Mouse (Mus musculus): ENCODE measurements around the gene Gm37240. TPM values are rescaled to one million over a fixed set of nuclear protein-coding genes. Genes with fewer than 3 reads are reported as not detected.

Gm37240 gene
- polyA plus RNA-seq, 1 experiment from 2014 or later, result 2.2 TPM

DNA sequence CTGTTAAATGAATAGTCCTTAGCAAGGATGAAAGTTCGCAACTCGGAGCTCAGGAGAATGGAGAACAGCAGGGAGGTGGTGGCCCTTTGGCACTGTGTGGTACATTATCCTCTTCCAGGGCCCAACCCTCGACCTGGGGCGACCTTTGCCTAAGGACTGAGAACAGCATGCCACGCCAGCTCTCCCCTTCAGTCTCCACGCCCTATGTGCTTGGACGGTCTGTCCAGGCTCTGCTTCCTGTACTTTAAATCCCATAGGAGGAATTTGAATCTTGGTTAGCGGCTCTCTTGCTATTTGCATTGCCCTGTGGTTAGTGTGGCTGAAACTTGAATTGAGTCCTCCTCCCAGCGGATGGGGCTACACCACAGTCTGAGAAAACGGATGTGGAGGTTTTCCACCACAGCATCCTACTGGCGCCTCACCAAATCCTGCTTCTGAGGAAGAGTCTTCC is 928 bp upstream of the Gm37240 start:
- Histone ChIP-seq H3K9me3 (ENCODE audit: control insufficient read depth, low read length) (no peaks in the 10 kb centered on the region), H3K27ac (replicated peaks; ENCODE audit: low read depth, low read length) (no peak overlapping the region), H3K4me2 (ENCODE audit: low read depth, severe bottlenecking) (peak overlapping the region; percentile 76), H3K36me3 (ENCODE audit: control insufficient read depth, insufficient read depth, low read length) (no peaks in the 10 kb centered on the region), H3K27me3 (ENCODE audit: control insufficient read depth, insufficient read depth, low read length) (peaks cover 8% of the 10 kb centered on the region), H3K9ac (ENCODE audit: low read length) (no peak overlapping the region), H3K4me3 (ENCODE audit: low read depth, low read length) (peak overlapping the region; percentile 35), H3K4me1 (ENCODE audit: control insufficient read depth, insufficient read depth, low read length) (peaks cover 6% of the 10 kb centered on the region; the same call in 1 of the 2 replicates)
- DNase-seq (ENCODE audit: low spot score) (peak; percentile 39), ATAC-seq (ENCODE audit: insufficient number of reproducible peaks, low FRiP score, low TSS enrichment, low read depth) (no peak)
- 11% methylated on average over 11 of the region's 11 CpGs for WGBS

DNA sequence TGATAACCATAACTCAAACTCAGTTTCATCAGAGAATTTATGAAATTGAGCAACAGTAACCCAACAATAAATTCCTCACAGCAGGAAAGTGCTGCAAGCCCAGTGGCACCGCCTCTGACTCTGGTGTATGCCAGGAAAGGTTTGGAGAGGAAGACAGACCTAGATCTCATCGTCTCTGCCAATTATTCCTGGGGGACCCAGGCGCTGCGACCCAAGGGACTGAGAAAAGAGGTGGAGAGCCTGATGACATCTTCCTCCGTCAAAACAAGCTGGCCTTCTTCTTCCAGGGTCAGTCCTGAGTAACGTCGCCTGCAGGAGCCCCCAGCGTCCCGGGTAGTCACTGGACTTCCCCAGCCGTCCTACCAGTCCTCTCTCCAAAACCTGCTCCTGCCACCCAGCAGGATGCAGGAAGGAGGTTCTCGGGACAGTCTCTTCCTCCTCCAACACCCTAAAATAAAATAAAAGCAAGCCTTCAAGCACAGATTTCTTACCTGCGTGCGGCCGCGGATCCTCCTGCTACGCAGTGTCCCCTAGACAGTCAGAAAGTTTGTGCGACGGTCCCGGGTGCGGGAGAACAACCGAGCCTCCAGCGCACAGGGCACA is 581 bp downstream of the Gm37240 start:
- Histone ChIP-seq H3K9me3 (ENCODE audit: control insufficient read depth, low read length) (no peaks in the 10 kb centered on the region), H3K36me3 (ENCODE audit: control insufficient read depth, insufficient read depth, low read length) (no peaks in the 10 kb centered on the region), H3K4me1 (ENCODE audit: control insufficient read depth, insufficient read depth, low read length) (peaks cover 6% of the 10 kb centered on the region; the same call in 1 of the 2 replicates), H3K4me3 (ENCODE audit: low read depth, low read length) (peak overlapping the region; percentile 35), H3K27me3 (ENCODE audit: control insufficient read depth, insufficient read depth, low read length) (peaks cover 8% of the 10 kb centered on the region), H3K27ac (replicated peaks; ENCODE audit: low read depth, low read length) (no peak overlapping the region), H3K4me2 (ENCODE audit: low read depth, severe bottlenecking) (peak overlapping the region; percentile 76), H3K9ac (ENCODE audit: low read length) (peak overlapping the region; percentile 34; the same call in 1 of the 2 replicates)
- 2% methylated on average over 22 of the region's 22 CpGs for WGBS
- ATAC-seq (ENCODE audit: insufficient number of reproducible peaks, low FRiP score, low TSS enrichment, low read depth) (no peak), DNase-seq (ENCODE audit: low spot score) (no peak)

DNA sequence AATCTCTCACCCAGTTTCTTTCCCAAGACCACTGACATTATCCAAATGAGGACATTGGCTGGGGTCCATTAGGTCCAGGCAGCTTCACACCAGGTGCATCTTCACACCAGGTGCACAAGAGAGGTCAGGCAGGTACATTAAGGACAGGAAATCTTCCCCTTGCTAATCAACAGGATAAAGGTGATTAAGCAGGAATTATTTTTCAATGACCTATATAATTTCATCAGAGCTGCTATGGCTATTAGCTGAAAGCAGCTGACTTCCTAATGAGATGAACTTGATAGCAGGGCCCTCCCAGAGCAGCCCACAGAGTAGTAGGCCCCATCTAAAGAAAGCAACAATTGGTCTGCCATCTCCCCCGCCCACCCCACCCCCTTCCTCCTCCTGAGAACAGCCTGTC is 1.4 kb downstream of the Gm37240 start:
- H3K36me3 ChIP-seq (ENCODE audit: control insufficient read depth, insufficient read depth, low read length), result no peaks in the 10 kb centered on the region
- 27% methylated on average over 1 of the region's 1 CpGs for WGBS
- no peak overlapping the region for H3K27ac ChIP-seq (replicated peaks; ENCODE audit: low read depth, low read length)
- H3K27me3 ChIP-seq (ENCODE audit: control insufficient read depth, insufficient read depth, low read length), result peaks cover 8% of the 10 kb centered on the region
- no peak overlapping the region for H3K4me3 ChIP-seq (ENCODE audit: low read depth, low read length)
- peak overlapping the region; percentile 76; the same call in 1 of the 2 replicates for H3K4me2 ChIP-seq (ENCODE audit: low read depth, severe bottlenecking)
- H3K9me3 ChIP-seq (ENCODE audit: control insufficient read depth, low read length), result no peaks in the 10 kb centered on the region
- DNase-seq (ENCODE audit: low spot score) (no peak), ATAC-seq (ENCODE audit: insufficient number of reproducible peaks, low FRiP score, low TSS enrichment, low read depth) (no peak)
- peaks cover 6% of the 10 kb centered on the region; the same call in 1 of the 2 replicates for H3K4me1 ChIP-seq (ENCODE audit: control insufficient read depth, insufficient read depth, low read length)
- H3K9ac ChIP-seq (ENCODE audit: low read length), result no peak overlapping the region

DNA sequence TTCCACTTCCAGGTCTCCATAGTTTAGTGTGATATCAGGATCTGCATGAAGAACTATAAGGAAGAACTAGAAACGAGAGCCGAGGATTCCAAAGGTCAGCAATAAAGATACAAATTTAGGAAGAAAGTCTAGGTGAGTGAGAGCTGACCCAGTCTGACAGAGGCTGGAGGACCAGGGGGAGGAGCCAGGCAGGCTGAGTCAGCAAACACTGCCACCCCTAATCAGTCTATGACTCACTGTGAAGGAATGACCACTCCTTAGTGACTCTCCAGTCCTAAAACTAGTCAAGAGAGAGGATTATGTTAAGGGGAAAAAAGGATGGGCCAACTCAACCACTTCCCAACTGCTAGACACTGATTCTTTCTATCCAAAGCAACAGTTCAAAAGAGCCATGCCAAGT is 6.6 kb downstream of the Gm37240 start:
- H3K9ac ChIP-seq (ENCODE audit: low read length), result no peak overlapping the region
- no peaks in the 10 kb centered on the region for H3K9me3 ChIP-seq (ENCODE audit: control insufficient read depth, low read length)
- H3K4me3 ChIP-seq (ENCODE audit: low read depth, low read length), result no peak overlapping the region
- H3K27me3 ChIP-seq (ENCODE audit: control insufficient read depth, insufficient read depth, low read length), result no peaks in the 10 kb centered on the region
- ATAC-seq (ENCODE audit: insufficient number of reproducible peaks, low FRiP score, low TSS enrichment, low read depth) (no peak), DNase-seq (ENCODE audit: low spot score) (no peak)
- no peak overlapping the region for H3K27ac ChIP-seq (replicated peaks; ENCODE audit: low read depth, low read length)
- no peaks in the 10 kb centered on the region for H3K4me1 ChIP-seq (ENCODE audit: control insufficient read depth, insufficient read depth, low read length)
- no peaks in the 10 kb centered on the region for H3K36me3 ChIP-seq (ENCODE audit: control insufficient read depth, insufficient read depth, low read length)
- H3K4me2 ChIP-seq (ENCODE audit: low read depth, severe bottlenecking), result no peak overlapping the region
- 89% methylated on average over 2 of the region's 2 CpGs for WGBS

DNA sequence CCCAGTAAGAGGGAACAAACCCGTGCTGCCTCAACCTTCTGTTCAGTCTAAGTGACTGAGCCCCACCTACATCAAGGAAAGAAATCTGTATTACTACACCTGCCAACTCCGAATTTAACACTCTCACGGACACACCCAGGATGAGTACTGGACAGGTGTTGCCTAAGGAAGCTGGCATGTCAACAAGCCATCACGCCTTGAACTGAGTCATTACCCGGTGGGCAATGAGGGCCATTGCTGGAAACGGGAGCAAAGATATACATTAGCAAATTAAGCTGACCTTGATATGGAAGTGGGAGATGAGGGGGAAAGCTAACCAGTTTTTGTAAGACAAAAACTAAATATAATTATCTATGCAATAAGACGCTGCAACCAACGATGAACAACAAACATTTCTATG is 7.2 kb downstream of the Gm37240 start:
- H3K9me3 ChIP-seq (ENCODE audit: control insufficient read depth, low read length), result no peaks in the 10 kb centered on the region
- H3K27me3 ChIP-seq (ENCODE audit: control insufficient read depth, insufficient read depth, low read length), result no peaks in the 10 kb centered on the region
- ATAC-seq (ENCODE audit: insufficient number of reproducible peaks, low FRiP score, low TSS enrichment, low read depth) (no peak), DNase-seq (ENCODE audit: low spot score) (no peak)
- no peaks in the 10 kb centered on the region for H3K4me1 ChIP-seq (ENCODE audit: control insufficient read depth, insufficient read depth, low read length)
- no peaks in the 10 kb centered on the region for H3K36me3 ChIP-seq (ENCODE audit: control insufficient read depth, insufficient read depth, low read length)
- WGBS, result 91% methylated on average over 8 of the region's 8 CpGs
- no peak overlapping the region for H3K4me3 ChIP-seq (ENCODE audit: low read depth, low read length)
- no peak overlapping the region for H3K27ac ChIP-seq (replicated peaks; ENCODE audit: low read depth, low read length)
- H3K9ac ChIP-seq (ENCODE audit: low read length), result no peak overlapping the region
- H3K4me2 ChIP-seq (ENCODE audit: low read depth, severe bottlenecking), result no peak overlapping the region

DNA sequence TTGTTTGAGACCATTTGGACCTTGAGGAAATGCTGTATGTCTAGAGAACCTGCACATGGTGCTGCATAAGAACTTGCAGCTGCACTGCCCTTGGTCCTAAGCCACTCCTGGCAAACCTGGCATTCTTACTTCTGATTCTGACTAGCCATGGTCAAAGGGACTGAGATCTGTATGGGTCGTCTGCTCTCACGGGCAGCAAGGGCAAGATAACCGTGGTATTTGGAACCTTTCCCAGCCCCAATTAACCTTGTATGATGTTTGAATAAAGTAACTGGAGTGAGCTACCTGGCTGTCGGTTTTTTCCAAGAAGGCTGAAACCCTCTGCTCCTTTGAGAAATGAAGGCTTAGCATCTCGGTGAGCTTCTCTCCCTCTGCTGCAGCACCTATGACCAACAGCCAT is 8.4 kb downstream of the Gm37240 start:
- H3K9me3 ChIP-seq (ENCODE audit: control insufficient read depth, low read length), result no peaks in the 10 kb centered on the region
- no peaks in the 10 kb centered on the region for H3K27me3 ChIP-seq (ENCODE audit: control insufficient read depth, insufficient read depth, low read length)
- H3K27ac ChIP-seq (replicated peaks; ENCODE audit: low read depth, low read length), result no peak overlapping the region
- ATAC-seq (ENCODE audit: insufficient number of reproducible peaks, low FRiP score, low TSS enrichment, low read depth) (no peak), DNase-seq (ENCODE audit: low spot score) (no peak)
- H3K9ac ChIP-seq (ENCODE audit: low read length), result no peak overlapping the region
- 88% methylated on average over 5 of the region's 5 CpGs for WGBS
- H3K36me3 ChIP-seq (ENCODE audit: control insufficient read depth, insufficient read depth, low read length), result no peaks in the 10 kb centered on the region
- H3K4me1 ChIP-seq (ENCODE audit: control insufficient read depth, insufficient read depth, low read length), result no peaks in the 10 kb centered on the region
- no peak overlapping the region for H3K4me2 ChIP-seq (ENCODE audit: low read depth, severe bottlenecking)
- no peak overlapping the region for H3K4me3 ChIP-seq (ENCODE audit: low read depth, low read length)

DNA sequence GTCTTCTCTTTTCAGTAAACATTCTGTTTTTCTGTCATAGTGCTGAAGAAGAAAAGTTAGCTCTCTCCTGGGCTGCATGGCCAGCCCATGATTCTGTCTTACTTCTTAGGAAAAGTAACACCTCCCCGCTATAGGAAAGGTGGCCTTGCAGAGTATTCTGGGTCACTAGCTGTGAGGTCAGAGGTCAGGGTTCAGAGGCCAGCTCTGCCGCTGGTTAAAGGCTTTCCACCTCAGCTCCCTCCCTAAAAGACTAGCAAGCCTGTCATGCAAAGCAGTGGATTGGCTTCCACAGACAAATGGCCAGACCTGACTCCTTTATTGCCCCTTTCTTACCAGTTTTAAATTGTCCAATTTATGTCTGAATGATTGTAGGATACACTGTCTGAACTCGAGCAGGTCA is 23.3 kb downstream of the Gm37240 start:
- Histone ChIP-seq H3K36me3 (ENCODE audit: control insufficient read depth, insufficient read depth, low read length) (no peaks in the 10 kb centered on the region), H3K4me1 (ENCODE audit: control insufficient read depth, insufficient read depth, low read length) (no peaks in the 10 kb centered on the region), H3K27ac (replicated peaks; ENCODE audit: low read depth, low read length) (no peak overlapping the region), H3K4me3 (ENCODE audit: low read depth, low read length) (no peak overlapping the region), H3K27me3 (ENCODE audit: control insufficient read depth, insufficient read depth, low read length) (no peaks in the 10 kb centered on the region), H3K9ac (ENCODE audit: low read length) (no peak overlapping the region), H3K9me3 (ENCODE audit: control insufficient read depth, low read length) (no peaks in the 10 kb centered on the region), H3K4me2 (ENCODE audit: low read depth, severe bottlenecking) (no peak overlapping the region)
- DNase-seq (ENCODE audit: low spot score), result no peak
- ATAC-seq (ENCODE audit: insufficient number of reproducible peaks, low FRiP score, low TSS enrichment, low read depth), result no peak
- WGBS, result 26% methylated on average over 3 of the region's 3 CpGs

DNA sequence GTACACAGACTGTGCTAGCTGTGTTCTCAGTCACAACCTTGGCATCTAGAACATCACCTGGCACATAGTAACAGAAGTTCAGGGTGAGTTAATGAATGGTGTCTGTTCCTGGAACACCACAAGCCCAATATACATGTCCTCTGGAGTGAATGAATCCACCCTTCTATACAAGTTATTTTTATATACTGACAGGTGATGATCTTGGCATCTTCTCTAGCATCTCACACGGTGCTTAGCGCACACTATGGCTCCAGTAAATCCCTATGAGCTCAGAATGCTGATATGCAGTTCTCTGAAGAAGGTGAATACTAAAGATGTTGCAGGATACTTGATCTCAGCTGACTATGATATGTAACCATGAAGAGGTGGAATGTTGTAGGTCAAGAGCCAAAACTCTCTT is 24.4 kb downstream of the Gm37240 start:
- H3K27me3 ChIP-seq (ENCODE audit: control insufficient read depth, insufficient read depth, low read length), result no peaks in the 10 kb centered on the region
- no peak overlapping the region for H3K4me3 ChIP-seq (ENCODE audit: low read depth, low read length)
- DNase-seq (ENCODE audit: low spot score) (no peak), ATAC-seq (ENCODE audit: insufficient number of reproducible peaks, low FRiP score, low TSS enrichment, low read depth) (no peak)
- no peaks in the 10 kb centered on the region for H3K4me1 ChIP-seq (ENCODE audit: control insufficient read depth, insufficient read depth, low read length)
- no peaks in the 10 kb centered on the region for H3K36me3 ChIP-seq (ENCODE audit: control insufficient read depth, insufficient read depth, low read length)
- no peak overlapping the region for H3K9ac ChIP-seq (ENCODE audit: low read length)
- no peak overlapping the region for H3K27ac ChIP-seq (replicated peaks; ENCODE audit: low read depth, low read length)
- WGBS, result 87% methylated on average over 2 of the region's 2 CpGs
- no peak overlapping the region for H3K4me2 ChIP-seq (ENCODE audit: low read depth, severe bottlenecking)
- no peaks in the 10 kb centered on the region for H3K9me3 ChIP-seq (ENCODE audit: control insufficient read depth, low read length)

DNA sequence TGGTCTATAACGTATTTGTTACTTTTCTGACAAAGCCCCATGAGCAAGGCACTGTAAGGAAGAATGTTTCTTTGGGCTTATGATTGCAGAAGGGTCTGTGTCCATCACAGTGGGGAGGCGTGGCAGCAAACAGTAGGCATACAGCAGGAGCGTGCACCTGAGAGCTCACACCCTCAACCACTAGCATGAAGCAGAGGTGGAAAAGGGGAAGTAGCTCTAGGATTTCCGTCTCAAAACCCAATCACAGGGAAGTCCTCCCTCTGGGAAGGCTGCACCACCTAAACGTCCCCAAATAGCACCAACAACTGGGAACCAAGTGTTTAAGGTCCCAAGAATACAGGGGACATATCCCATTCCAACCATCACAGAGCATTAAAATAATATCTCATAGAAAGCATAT is 26.3 kb downstream of the Gm37240 start:
- H3K36me3 ChIP-seq (ENCODE audit: control insufficient read depth, insufficient read depth, low read length), result no peaks in the 10 kb centered on the region
- no peak overlapping the region for H3K9ac ChIP-seq (ENCODE audit: low read length)
- H3K4me2 ChIP-seq (ENCODE audit: low read depth, severe bottlenecking), result no peak overlapping the region
- H3K9me3 ChIP-seq (ENCODE audit: control insufficient read depth, low read length), result no peaks in the 10 kb centered on the region
- WGBS, result 91% methylated on average over 5 of the region's 5 CpGs
- no peaks in the 10 kb centered on the region for H3K4me1 ChIP-seq (ENCODE audit: control insufficient read depth, insufficient read depth, low read length)
- H3K27ac ChIP-seq (replicated peaks; ENCODE audit: low read depth, low read length), result no peak overlapping the region
- H3K4me3 ChIP-seq (ENCODE audit: low read depth, low read length), result no peak overlapping the region
- no peak for DNase-seq (ENCODE audit: low spot score)
- H3K27me3 ChIP-seq (ENCODE audit: control insufficient read depth, insufficient read depth, low read length), result no peaks in the 10 kb centered on the region
- no peak for ATAC-seq (ENCODE audit: insufficient number of reproducible peaks, low FRiP score, low TSS enrichment, low read depth)

Data from limb, embryonic 11.5 days (tissue).